Mouse (Mus musculus) testis, adult 2 months (tissue): Measurements from ENCODE around the gene Mgat5b. TPM values are rescaled to one million over a fixed set of nuclear protein-coding genes. Genes with fewer than 3 reads are reported as not detected.

Experiments used
- H3K27ac ChIP-seq: fragments of 200-500 bp; 2 replicates; pipeline ENCODE4 v1.5.1; 2012; ENCODE audit warnings: low read depth, low read length; ENCODE audit not compliant: control insufficient read depth, insufficient read depth
- H3K27me3 ChIP-seq: fragments of 200-500 bp; 2 replicates; pipeline ENCODE4 v1.6.1; 2012; ENCODE audit warnings: mild to moderate bottlenecking, low read length, moderate library complexity; ENCODE audit not compliant: control insufficient read depth, insufficient read depth
- H3K36me3 ChIP-seq: fragments of 200-500 bp; 2 replicates; pipeline ENCODE4 v1.6.1; 2012; ENCODE audit warnings: mild to moderate bottlenecking, low read length; ENCODE audit not compliant: control insufficient read depth, insufficient read depth
- H3K4me1 ChIP-seq: fragments of 200-500 bp; 2 replicates; pipeline ENCODE4 v1.6.1; 2012; ENCODE audit warnings: low read length; ENCODE audit not compliant: control insufficient read depth, insufficient read depth
- H3K4me3 ChIP-seq: fragments of 200-500 bp; 2 replicates; pipeline ENCODE4 v1.5.1; 2012; ENCODE audit warnings: low read depth, mild to moderate bottlenecking, low read length, moderate library complexity, mixed read lengths; ENCODE audit not compliant: control insufficient read depth
- CTCF ChIP-seq: fragments of 200-500 bp; IDR thresholded peaks from 2 replicates; pipeline ENCODE4 v1.5.1; 2012; ENCODE audit warnings: low read depth, mild to moderate bottlenecking, inconsistent platforms, low read length, moderate library complexity; ENCODE audit not compliant: control insufficient read depth, insufficient read depth, insufficient replicate concordance
- POLR2A ChIP-seq: fragments of 200-500 bp; IDR thresholded peaks from 2 replicates; pipeline ENCODE4 v1.6.1; 2012; ENCODE audit warnings: low read depth, mild to moderate bottlenecking, inconsistent platforms, low read length, moderate library complexity; ENCODE audit not compliant: control insufficient read depth
- polyA plus RNA-seq: library from polyadenylated mRNA; depleted of rRNA; stranded (reverse); fragments of >200 nt; gene quantifications from 2 replicates; pipeline ENCODE4 v1.2.3, GENCODE M21; 2012; rRNA removed

Mgat5b gene
- polyA plus RNA-seq: 5.9 and 6.4 TPM in 2 replicates

GRCm38 (mm10) chr11:116918323-116919185 lies at the start of gene Mgat5b:
Gene Mgat5b (plus strand): TSS chr11:116918863.
- peak; percentile 77 for TF ChIP-seq CTCF
- no peak for TF ChIP-seq POLR2A
- H3K27me3 ChIP-seq: no peaks in the 10 kb centered on the region
- no peaks in the 10 kb centered on the region for H3K36me3 ChIP-seq
- H3K27ac ChIP-seq: no peak within 1 kb of the TSS
- H3K4me3 ChIP-seq: peak within 1 kb of the TSS; percentile 72
- peaks cover 13% of the 10 kb centered on the region for H3K4me1 ChIP-seq

DNA sequence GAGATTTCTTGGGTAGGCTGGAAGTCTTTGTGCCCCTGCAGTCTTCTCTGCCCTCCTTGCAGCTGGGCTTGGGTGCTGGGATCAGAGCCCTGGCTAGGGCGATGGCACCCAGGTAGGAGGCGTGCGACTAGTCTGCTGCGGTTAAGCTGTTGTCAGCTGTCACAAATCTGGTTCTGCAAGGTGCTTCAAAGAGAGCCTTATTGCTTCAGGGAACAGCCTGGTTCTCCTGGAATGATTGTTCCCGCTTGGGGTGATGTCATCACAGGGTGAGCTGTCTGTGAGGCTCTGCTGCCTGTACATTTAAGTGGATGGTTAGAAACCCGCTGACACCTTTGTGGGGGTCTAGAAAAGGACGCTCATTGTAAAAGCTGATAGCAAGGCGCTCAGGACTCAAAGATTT lies 49.4 kb upstream of the Mgat5b start:
- H3K36me3 ChIP-seq: peaks cover 8% of the 10 kb centered on the region
- no peaks in the 10 kb centered on the region for H3K4me1 ChIP-seq
- no peaks in the 10 kb centered on the region for H3K27me3 ChIP-seq
- H3K4me3 ChIP-seq: no peak overlapping the region
- TF ChIP-seq CTCF (no peak), POLR2A (no peak)
- no peak overlapping the region for H3K27ac ChIP-seq

GRCm38 (mm10) chr11:116869641-116870040 lies 49.0 kb upstream of the Mgat5b start:
- Histone ChIP-seq H3K36me3 (peaks cover 8% of the 10 kb centered on the region), H3K4me1 (no peaks in the 10 kb centered on the region), H3K27ac (no peak overlapping the region), H3K4me3 (no peak overlapping the region), H3K27me3 (no peaks in the 10 kb centered on the region)
- TF ChIP-seq POLR2A (no peak), CTCF (no peak)

GRCm38 (mm10) chr11:116871538-116871937 lies 47.1 kb upstream of the Mgat5b start:
- H3K27ac ChIP-seq: no peak overlapping the region
- H3K27me3 ChIP-seq: no peaks in the 10 kb centered on the region
- peaks cover 6% of the 10 kb centered on the region for H3K36me3 ChIP-seq

DNA sequence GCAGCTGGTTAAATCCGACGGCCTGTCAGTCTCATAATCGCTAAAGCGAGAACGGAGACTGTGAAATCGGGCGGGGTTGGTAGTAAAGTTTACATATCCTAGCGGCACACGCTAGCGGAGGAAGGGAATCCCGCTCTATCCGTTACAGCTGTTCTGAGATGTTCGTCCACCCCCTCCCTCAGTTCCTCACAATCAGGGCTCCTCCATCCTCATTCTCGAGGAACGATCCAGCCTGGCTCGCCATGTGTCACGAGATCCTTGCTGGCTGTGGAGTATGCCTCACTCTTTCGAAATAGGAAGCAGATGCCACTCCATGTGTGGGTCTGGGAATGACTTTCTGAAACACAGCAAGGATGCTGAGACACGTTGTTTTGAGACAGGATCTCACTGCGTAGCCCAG lies 44.7 kb upstream of the Mgat5b start:
- Histone ChIP-seq H3K27me3 (no peaks in the 10 kb centered on the region), H3K27ac (no peak overlapping the region), H3K36me3 (peaks cover 3% of the 10 kb centered on the region), H3K4me1 (no peaks in the 10 kb centered on the region), H3K4me3 (no peak overlapping the region)
- TF ChIP-seq CTCF (no peak), POLR2A (no peak)

More at GRCm38 (mm10) chr11:116871538-116871937, 47.1 kb upstream of the Mgat5b start:
- Histone ChIP-seq H3K4me1 (no peaks in the 10 kb centered on the region), H3K4me3 (no peak overlapping the region)
- no peak for TF ChIP-seq CTCF
- no peak for TF ChIP-seq POLR2A

DNA sequence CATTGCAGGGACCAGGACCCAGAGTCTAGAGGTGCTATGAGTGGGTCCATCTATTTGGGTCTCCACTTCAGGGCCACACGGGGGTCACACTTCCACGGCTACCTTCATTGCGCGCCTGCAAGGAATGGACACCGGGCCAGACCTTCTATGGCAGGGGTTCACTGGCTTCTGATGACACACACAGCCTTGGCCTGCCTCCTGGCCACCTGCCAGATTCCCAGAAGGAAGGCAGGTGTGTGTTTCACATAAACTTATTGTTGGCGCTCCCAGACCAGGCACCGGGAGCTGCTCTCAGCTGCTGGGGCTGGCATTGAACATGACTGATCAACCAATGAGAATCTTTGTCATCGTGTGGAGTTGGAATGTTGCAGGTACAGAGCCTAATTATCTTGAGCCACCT lies 40.2 kb upstream of the Mgat5b start:
- H3K27me3 ChIP-seq: no peaks in the 10 kb centered on the region
- no peak overlapping the region for H3K4me3 ChIP-seq
- TF ChIP-seq POLR2A (no peak), CTCF (no peak)
- H3K4me1 ChIP-seq: no peaks in the 10 kb centered on the region
- H3K36me3 ChIP-seq: no peaks in the 10 kb centered on the region; the same call in 1 of the 2 replicates
- no peak overlapping the region for H3K27ac ChIP-seq

DNA sequence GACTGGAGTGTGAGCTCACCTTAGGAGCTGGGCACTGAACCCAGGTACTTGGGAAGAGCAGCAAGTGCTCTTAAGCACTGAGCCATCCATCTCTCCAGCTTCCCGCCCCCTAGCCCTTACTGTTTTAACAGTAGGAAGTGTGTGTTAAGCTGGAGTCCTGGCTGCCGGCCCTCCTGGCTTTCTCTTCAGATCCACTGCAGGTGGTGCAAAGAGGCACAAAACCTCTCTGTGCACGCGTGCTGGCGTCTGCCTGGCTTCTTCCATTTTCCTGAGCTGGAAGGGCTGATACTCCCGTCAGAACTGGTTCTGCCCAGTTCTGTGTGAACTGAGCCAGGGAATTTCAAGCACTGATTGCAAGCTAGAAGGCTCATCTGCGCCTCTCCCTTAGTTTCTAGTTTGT lies 37.8 kb upstream of the Mgat5b start:
- H3K4me1 ChIP-seq: no peaks in the 10 kb centered on the region
- no peak overlapping the region for H3K27ac ChIP-seq
- no peaks in the 10 kb centered on the region for H3K36me3 ChIP-seq
- no peak for TF ChIP-seq POLR2A
- TF ChIP-seq CTCF: no peak
- H3K4me3 ChIP-seq: no peak overlapping the region
- no peaks in the 10 kb centered on the region for H3K27me3 ChIP-seq

DNA sequence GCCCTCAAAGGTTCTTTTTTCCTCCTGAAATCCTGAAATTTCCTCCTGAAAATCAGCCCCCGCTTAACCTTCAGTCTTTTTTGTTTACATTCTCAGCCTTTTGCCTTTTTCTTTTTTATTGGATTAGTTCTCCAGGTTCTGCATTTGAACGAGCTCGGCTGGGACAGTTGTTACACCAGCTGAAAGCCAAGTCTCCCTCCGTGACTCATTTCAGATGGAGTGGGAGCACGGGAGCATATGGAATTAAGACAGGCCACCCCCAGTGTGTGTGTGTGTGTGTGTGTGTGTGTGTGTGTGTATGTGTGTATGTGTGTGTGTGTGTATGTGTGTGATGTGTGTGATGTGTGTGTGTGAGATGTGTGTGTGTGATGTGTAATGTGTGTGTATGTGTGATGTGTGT lies 37.2 kb upstream of the Mgat5b start:
- Histone ChIP-seq H3K27me3 (no peaks in the 10 kb centered on the region), H3K36me3 (no peaks in the 10 kb centered on the region), H3K4me1 (peaks cover 2% of the 10 kb centered on the region; the same call in 1 of the 2 replicates), H3K4me3 (no peak overlapping the region), H3K27ac (no peak overlapping the region)
- TF ChIP-seq POLR2A (no peak), CTCF (no peak)
